ENCODE assay signal across 14 mouse cellular contexts in the genomic region with DNA sequence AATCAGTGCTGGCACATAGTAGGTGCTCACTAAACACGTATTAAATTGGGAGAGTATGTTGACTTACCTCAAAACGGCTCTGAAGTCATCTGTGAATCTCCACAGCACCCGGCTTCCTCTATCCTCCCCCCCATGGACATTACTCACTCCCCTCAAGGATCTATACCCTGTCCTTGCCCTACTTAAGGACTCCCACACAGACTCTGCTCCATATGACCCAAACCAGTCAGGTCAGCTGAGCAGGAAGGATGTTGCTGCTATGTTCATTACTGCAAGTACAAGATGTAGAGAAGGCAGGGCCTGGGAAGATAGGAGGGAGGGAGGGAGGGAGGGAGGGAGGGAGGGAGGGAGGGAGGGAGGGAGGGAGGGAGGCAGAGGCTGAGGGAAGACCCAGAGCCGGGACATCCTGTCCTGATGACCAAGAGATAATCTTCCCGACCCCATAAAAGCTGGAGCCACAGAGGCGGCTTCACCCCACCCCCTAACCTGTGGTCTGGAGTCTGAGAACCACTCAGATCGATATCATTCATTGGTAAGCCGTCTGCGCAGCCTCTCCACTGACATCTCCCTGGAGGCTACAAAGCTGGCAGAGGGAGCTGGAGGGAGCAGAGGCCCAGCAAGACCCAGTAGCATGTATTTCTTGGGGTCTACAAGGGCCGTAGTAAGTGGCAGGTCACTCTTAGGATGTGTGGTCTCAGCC.
DNase-seq lines count a peak whose midpoint lies in the region; ATAC-seq and TF ChIP-seq lines count a peak whose summit lies in the region.
"Had no signal": no experiment of that assay in that cellular context is flagged by ENCODE, and none has a peak within 500 bp of the region (broad histone marks: within the 10 kb centered on the region; RNA-seq: fewer than 3 reads in every experiment).

No protein-coding gene starts in this region.

- TF ChIP-seq RAD21 in CH12.LX (IDR thresholded peaks at IDR 0.05; ENCODE audit: low read depth, low read length): no peak

- no peaks in the 10 kb centered on the region for H3K9me3 ChIP-seq in kidney, embryonic 16.5 days (ENCODE audit: low read length)
- peaks cover 2% of the 10 kb centered on the region for H3K9me3 ChIP-seq in CH12.LX (replicated peaks; ENCODE audit: low read length)
- H3K9me3 ChIP-seq in heart, embryonic 16.5 days (replicated peaks; ENCODE audit: control insufficient read depth, low read length): no peaks in the 10 kb centered on the region
- 0 out of 2 replicates have a peak, but pooled peaks cover 3% of the 10 kb centered on the region for H3K9me3 ChIP-seq in neural tube, embryonic 15.5 days (replicated peaks)
- H3K9me3 ChIP-seq: embryonic facial prominence, embryonic 15.5 days had no signal

- 50% methylated on average over 10 of the region's 10 CpGs for WGBS in kidney, adult 2 months
- WGBS in kidney, embryonic 16.5 days: 26% methylated on average over 10 of the region's 10 CpGs
- WGBS in heart, embryonic 16.5 days: 36% methylated on average over 10 of the region's 10 CpGs
- WGBS in neural tube, embryonic 15.5 days: 54% methylated on average over 10 of the region's 10 CpGs

- H3K27ac ChIP-seq in kidney, adult 2 months (ENCODE audit: insufficient read depth, low read depth, low read length): no peak overlapping the region
- no peak overlapping the region for H3K27ac ChIP-seq in kidney, embryonic 16.5 days (ENCODE audit: low read length)
- H3K27ac ChIP-seq in CH12.LX (ENCODE audit: insufficient read depth, low read depth): no peak overlapping the region
- H3K27ac ChIP-seq in heart, embryonic 16.5 days (ENCODE audit: low read length): peak overlapping the region; percentile 72
- H3K27ac ChIP-seq in neural tube, embryonic 15.5 days (replicated peaks): no peak overlapping the region
- H3K27ac ChIP-seq: embryonic facial prominence, embryonic 15.5 days; macrophage had no signal

- no peaks in the 10 kb centered on the region for H3K27me3 ChIP-seq in kidney, adult 2 months (replicated peaks; ENCODE audit: control insufficient read depth, insufficient read depth, low read length)
- no peaks in the 10 kb centered on the region for H3K27me3 ChIP-seq in kidney, embryonic 16.5 days (ENCODE audit: insufficient read depth, low read length)
- H3K27me3 ChIP-seq in CH12.LX (replicated peaks): peaks cover 3% of the 10 kb centered on the region
- no peaks in the 10 kb centered on the region for H3K27me3 ChIP-seq in heart, embryonic 16.5 days (ENCODE audit: control insufficient read depth, insufficient read depth, low read length)
- H3K27me3 ChIP-seq in neural tube, embryonic 15.5 days (replicated peaks): no peaks in the 10 kb centered on the region
- H3K27me3 ChIP-seq: embryonic facial prominence, embryonic 15.5 days had no signal

- peak; percentile 38 for DNase-seq in kidney, adult 2 months
- peak; percentile 30 for DNase-seq in 416B (ENCODE audit: low read depth)
- no peak for DNase-seq in CH12.LX (ENCODE audit: extremely low read depth)
- no peak for DNase-seq in frontal cortex, postnatal 14 days (ENCODE audit: low spot score in 2 of 2)
- DNase-seq in embryo, embryonic 10.5 days (ENCODE audit: low spot score): no peak
- DNase-seq: cerebellum, postnatal 14 days; layer of hippocampus, postnatal 36 days; thymus, adult 18-20 months had no signal

- no peak overlapping the region for H3K4me3 ChIP-seq in kidney, adult 2 months (ENCODE audit: insufficient read depth, low read depth, low read length)
- no peak overlapping the region for H3K4me3 ChIP-seq in kidney, embryonic 16.5 days (ENCODE audit: low read length)
- H3K4me3 ChIP-seq in CH12.LX (replicated peaks in 1 of 3; ENCODE audit: low read depth in 2 of 3, low read length in 2 of 3, poor library complexity in 1 of 3): no peak overlapping the region
- H3K4me3 ChIP-seq in heart, embryonic 16.5 days (ENCODE audit: low read length): no peak overlapping the region
- H3K4me3 ChIP-seq in neural tube, embryonic 15.5 days (replicated peaks): no peak overlapping the region
- H3K4me3 ChIP-seq: embryonic facial prominence, embryonic 15.5 days had no signal

- H3K4me2 ChIP-seq in kidney, embryonic 16.5 days (replicated peaks; ENCODE audit: low read depth, low read length): no peak overlapping the region
- H3K4me2 ChIP-seq in CH12.LX (ENCODE audit: insufficient read depth, low read depth, poor library complexity, severe bottlenecking): no peak overlapping the region
- no peak overlapping the region for H3K4me2 ChIP-seq in heart, embryonic 16.5 days (ENCODE audit: low read depth, low read length)
- no peak overlapping the region for H3K4me2 ChIP-seq in neural tube, embryonic 15.5 days
- H3K4me2 ChIP-seq: embryonic facial prominence, embryonic 15.5 days had no signal

- H3K9ac ChIP-seq in kidney, embryonic 16.5 days (replicated peaks; ENCODE audit: low read length): no peak overlapping the region
- no peak overlapping the region for H3K9ac ChIP-seq in CH12.LX (ENCODE audit: insufficient read depth, low read depth)
- no peak overlapping the region; the same call in 1 of the 2 replicates for H3K9ac ChIP-seq in heart, embryonic 16.5 days (ENCODE audit: low read length)
- no peak overlapping the region for H3K9ac ChIP-seq in neural tube, embryonic 15.5 days (replicated peaks)
- H3K9ac ChIP-seq: embryonic facial prominence, embryonic 15.5 days had no signal

- TF ChIP-seq EP300 in CH12.LX (IDR thresholded peaks at IDR 0.05; ENCODE audit: low read length): no peak

- no peaks in the 10 kb centered on the region for H3K36me3 ChIP-seq in kidney, adult 2 months (ENCODE audit: control insufficient read depth, insufficient read depth, low read length)
- H3K36me3 ChIP-seq in kidney, embryonic 16.5 days (ENCODE audit: insufficient read depth, low read length): no peaks in the 10 kb centered on the region
- no peaks in the 10 kb centered on the region for H3K36me3 ChIP-seq in CH12.LX (replicated peaks in 1 of 2; ENCODE audit: control insufficient read depth in 1 of 2, insufficient read depth in 1 of 2, low read length in 1 of 2)
- peaks cover 3% of the 10 kb centered on the region; the same call in 1 of the 2 replicates for H3K36me3 ChIP-seq in heart, embryonic 16.5 days (ENCODE audit: control insufficient read depth, insufficient read depth)
- no peaks in the 10 kb centered on the region for H3K36me3 ChIP-seq in neural tube, embryonic 15.5 days
- H3K36me3 ChIP-seq: embryonic facial prominence, embryonic 15.5 days had no signal

- H3K79me2 ChIP-seq in CH12.LX (replicated peaks; ENCODE audit: control insufficient read depth, extremely low read depth, insufficient read depth, poor library complexity, severe bottlenecking): no peaks in the 10 kb centered on the region

- dilution Hi-C loops in CH12.LX (cut with MboI; ENCODE audit: extremely low pct_ligation_motif_present, extremely low pct_unique_long_range_greater_than_20kb, low sequenced_read_pairs): no loop called here

- peaks cover 6% of the 10 kb centered on the region; the same call in 1 of the 2 replicates for H3K4me1 ChIP-seq in kidney, adult 2 months (ENCODE audit: control insufficient read depth, insufficient read depth, low read length)
- H3K4me1 ChIP-seq in kidney, embryonic 16.5 days (ENCODE audit: insufficient read depth, low read length): peaks cover 5% of the 10 kb centered on the region; the same call in 1 of the 2 replicates
- H3K4me1 ChIP-seq in CH12.LX (ENCODE audit: control insufficient read depth in 1 of 2, insufficient read depth in 2 of 2): peaks cover 0 to 29% of the 10 kb centered on the region in 2 experiments; a peak in 2 of 4 replicates
- peaks cover 23% of the 10 kb centered on the region for H3K4me1 ChIP-seq in heart, embryonic 16.5 days (ENCODE audit: control insufficient read depth, insufficient read depth, low read length)
- peaks cover 21% of the 10 kb centered on the region for H3K4me1 ChIP-seq in neural tube, embryonic 15.5 days

- no peak for ATAC-seq in kidney, embryonic 16.5 days (ENCODE audit: low FRiP score, low TSS enrichment)
- no peak for ATAC-seq in heart, embryonic 16.5 days (replicated peaks; ENCODE audit: extremely low read depth, insufficient read depth, low FRiP score)
- ATAC-seq in neural tube, embryonic 15.5 days (ENCODE audit: low FRiP score): no peak
- ATAC-seq: intestine, embryonic 16.5 days had no signal

- in situ Hi-C loops in CH12.LX (cut with MboI; ENCODE audit: low pct_ligation_motif_present, low pct_unique_long_range_greater_than_20kb, low sequenced_read_pairs): no loop called here

- no peak for TF ChIP-seq POLR2A in kidney, adult 2 months (IDR thresholded peaks at IDR 0.05; ENCODE audit: low read depth, low read length)
- TF ChIP-seq POLR2A in CH12.LX (IDR thresholded peaks at IDR 0.05; ENCODE audit: low read depth, low read length): no peak

- no peak for TF ChIP-seq CTCF in kidney, adult 2 months (conservative IDR thresholded peaks at IDR 0.05; ENCODE audit: insufficient read depth, insufficient read length, low read depth, low read length)
- TF ChIP-seq CTCF in CH12.LX (conservative IDR thresholded peaks at IDR 0.05 in 1 of 2, IDR thresholded peaks at IDR 0.05 in 1 of 2; ENCODE audit: low read depth in 2 of 2, low read length in 2 of 2): no peak

TF ChIP-seq in CH12.LX, 34 proteins besides CTCF, POLR2A, EP300 and RAD21:
- TF ChIP-seq ZKSCAN1 (IDR thresholded peaks at IDR 0.05; ENCODE audit: borderline replicate concordance, low read depth, low read length) (0 out of 2 replicates have a peak, but pooled peaks have one; percentile 5), CHD1 (IDR thresholded peaks at IDR 0.05; ENCODE audit: low read depth, low read length) (no peak)

Comparison
In these comparisons a context has a peak if more than half of its experiments do, and no peak if none do; other contexts are left out.
1. DNase-seq: peak in kidney, adult 2 months (single experiment) and 416B (single experiment); none in CH12.LX (single experiment), frontal cortex, postnatal 14 days (0 of 2) and embryo, embryonic 10.5 days (single experiment).